Mouse (Mus musculus) hematopoietic stem cell, adult 5-6 weeks (primary cell): ENCODE data around the gene Vps35. TPM values are rescaled to one million over a fixed set of nuclear protein-coding genes. Genes with fewer than 3 reads are reported as not detected.

Experiments used
- ATAC-seq, 2 experiments: fragments of 125-278 bp in 1 of 2; replicated peaks in 1 of 2; 2 replicates each; pipeline ENCODE4 v1.8.0; 2016 to 2017; ENCODE audit warnings: inconsistent platforms in 2 of 2, mild to moderate bottlenecking in 2 of 2, moderate number of reproducible peaks in 2 of 2, low read depth in 1 of 2, moderate TSS enrichment in 1 of 2; ENCODE audit not compliant: low FRiP score in 2 of 2, poor library complexity in 2 of 2, severe bottlenecking in 2 of 2, insufficient read depth in 1 of 2, low TSS enrichment in 1 of 2
- total RNA-seq: library from RNA; stranded (forward); fragments of 172-1452, 232-1000 nt; gene quantifications from 2 replicates; pipeline ENCODE4 v1.2.3, GENCODE M21; 2017

The Vps35 gene
- total RNA-seq, 1 experiment from 2014 or later: 117 TPM

DNA sequence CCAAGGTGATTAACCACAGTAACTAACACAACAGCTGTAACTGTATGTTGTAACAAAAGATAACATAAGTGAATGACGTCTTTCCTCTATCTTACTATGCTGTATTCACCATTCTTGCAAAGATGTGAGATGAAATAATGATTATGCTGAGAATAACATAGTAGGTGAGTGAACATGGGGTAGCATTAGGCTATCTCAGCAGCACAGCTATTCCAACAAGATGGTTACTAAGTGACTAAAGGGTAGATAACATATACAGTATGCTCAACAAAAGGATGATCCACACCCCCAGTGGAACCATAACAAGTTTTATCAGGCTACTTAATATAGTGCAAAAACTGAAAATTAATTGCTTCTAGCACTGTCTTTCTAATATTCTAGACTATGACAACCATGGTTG is 12.8 kb downstream of the Vps35 start:
- ATAC-seq: no peak

GRCm38 (mm10) chr8:85227297-85227696 is 72.3 kb downstream of the Vps35 start:
- ATAC-seq: no peak

DNA sequence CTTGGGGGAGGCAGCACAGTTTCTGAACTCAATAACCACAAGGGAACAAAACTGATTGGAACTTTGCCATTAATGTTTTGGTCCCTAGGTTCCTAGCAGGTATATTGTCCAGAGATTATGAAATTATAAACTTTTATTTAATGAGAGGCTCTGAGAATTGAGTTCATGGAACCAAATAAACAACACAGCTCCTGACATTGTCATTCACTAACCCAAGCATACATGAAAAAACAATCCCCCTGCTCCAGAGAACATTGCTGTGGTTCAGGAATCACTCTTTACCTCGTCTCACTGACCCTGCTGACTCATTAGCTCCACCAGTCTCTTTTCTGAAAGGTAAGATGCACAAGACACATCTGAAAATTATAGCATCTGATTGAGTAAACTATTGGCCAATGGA is 73.9 kb downstream of the Vps35 start, which contains the start of gene Olfr371:
TSS of gene Olfr371 (plus strand) at position 301 of the 400 bp plus-strand sequence.
- no peak for ATAC-seq

DNA sequence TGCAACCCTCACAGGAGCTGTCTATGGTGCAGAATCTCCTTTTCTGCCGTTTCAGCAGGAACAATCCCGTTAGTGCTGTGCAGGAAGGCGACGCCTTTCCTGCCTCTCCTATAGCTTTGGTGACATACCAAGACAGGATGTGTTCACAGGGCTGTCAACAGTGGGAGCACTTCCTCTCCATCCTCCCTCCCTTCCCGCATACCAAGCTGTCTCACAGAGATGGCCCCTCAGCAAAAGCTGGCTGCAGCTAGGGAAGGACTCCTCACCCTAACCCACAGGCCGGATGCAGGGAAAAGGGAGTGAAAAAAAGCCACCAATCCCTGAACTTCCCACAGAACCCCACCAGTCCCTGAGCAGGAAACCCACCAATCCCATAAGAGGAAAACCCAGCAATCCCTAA is 78.6 kb downstream of the Vps35 start:
- no peak for ATAC-seq

GRCm38 (mm10) chr8:85220220-85220619 is 79.4 kb downstream of the Vps35 start:
- ATAC-seq: no peak

Other genes with a start within 250 kb of the Vps35 start
- gene Fbxw9, start 239.7 kb downstream of the Vps35 start, total RNA-seq: 6.1 and 7.1 TPM in 2 replicates
- gene Gm5741, start 231.8 kb downstream of the Vps35 start, total RNA-seq: not detected in 2 replicates
- gene Dhps, start 228.0 kb downstream of the Vps35 start, total RNA-seq: 15.5 and 22.7 TPM in 2 replicates
- gene Wdr83os, start 219.1 kb downstream of the Vps35 start, total RNA-seq: 37.1 and 51.9 TPM in 2 replicates
- 17.3 and 17.6 TPM in 2 replicates for gene Wdr83, start 218.5 kb downstream of the Vps35 start, total RNA-seq
- 46.2 and 55.0 TPM in 2 replicates for gene Man2b1, start 216.5 kb downstream of the Vps35 start, total RNA-seq
- gene Zfp791, start 176.7 kb downstream of the Vps35 start, total RNA-seq: not detected in 2 replicates
- gene Cks1brt, start 147.9 kb downstream of the Vps35 start, total RNA-seq: not detected in 2 replicates
- not detected in 2 replicates for gene Olfr371, start 73.8 kb downstream of the Vps35 start, total RNA-seq
- gene Orc6, start 170 bp downstream of the Vps35 start, total RNA-seq: 65.1 and 92.5 TPM in 2 replicates
- gene Mylk3, start 86.5 kb upstream of the Vps35 start, total RNA-seq: 1.0 and 3.8 TPM in 2 replicates
- gene 4921524J17Rik, start 133.0 kb upstream of the Vps35 start, total RNA-seq: 87.2 and 121 TPM in 2 replicates
- gene Gpt2, start 192.8 kb upstream of the Vps35 start, total RNA-seq: 3.8 and 5.0 TPM in 2 replicates